Mouse (Mus musculus) liver, adult (tissue): ENCODE data around the gene Gpm6a.

ENCODE experiments used
- GATA4 ChIP-seq: IDR thresholded peaks from 2 replicates; pipeline ENCODE4 v1.6.1; 2014; ENCODE audit warnings: mild to moderate bottlenecking, low read length; ENCODE audit not compliant: insufficient replicate concordance

Gpm6a gene

DNA sequence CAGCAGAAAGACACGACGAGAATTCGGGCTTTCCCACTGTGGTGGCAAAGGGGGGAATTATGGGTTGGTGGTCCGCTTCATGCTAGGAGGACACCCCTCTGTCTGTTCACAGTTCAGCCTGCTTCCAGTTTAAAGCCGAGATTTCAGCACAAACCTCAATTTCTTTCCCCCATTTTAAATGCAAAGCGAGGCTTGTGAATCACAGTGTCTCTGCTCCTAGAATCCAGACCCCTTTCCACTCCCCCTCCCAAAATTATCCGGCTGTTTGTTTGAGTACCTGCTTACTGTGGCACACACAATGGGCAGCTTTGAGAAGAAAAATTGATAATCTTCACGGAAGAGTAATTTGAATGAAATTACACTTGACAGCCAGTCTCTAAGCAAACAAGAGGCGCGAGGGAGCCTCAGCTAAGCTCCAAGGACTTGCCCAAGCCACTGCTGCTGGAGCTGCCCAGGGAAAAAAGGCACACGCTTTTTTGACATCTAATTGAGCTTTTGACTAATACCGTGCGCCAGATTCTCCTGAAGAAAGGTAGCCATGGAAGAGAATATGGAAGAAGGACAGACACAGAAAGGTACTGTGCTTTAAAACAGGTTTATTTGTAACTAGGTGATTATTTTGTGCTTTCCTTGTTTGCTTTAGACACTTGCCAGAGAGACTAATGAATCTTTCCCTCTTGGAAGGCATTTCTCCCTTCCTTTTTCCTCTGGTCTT, at the start of gene Gpm6a:
Gene Gpm6a, plus strand, starts transcription at position 103 of the 715 bp plus-strand sequence.
- no peak for TF ChIP-seq GATA4

DNA sequence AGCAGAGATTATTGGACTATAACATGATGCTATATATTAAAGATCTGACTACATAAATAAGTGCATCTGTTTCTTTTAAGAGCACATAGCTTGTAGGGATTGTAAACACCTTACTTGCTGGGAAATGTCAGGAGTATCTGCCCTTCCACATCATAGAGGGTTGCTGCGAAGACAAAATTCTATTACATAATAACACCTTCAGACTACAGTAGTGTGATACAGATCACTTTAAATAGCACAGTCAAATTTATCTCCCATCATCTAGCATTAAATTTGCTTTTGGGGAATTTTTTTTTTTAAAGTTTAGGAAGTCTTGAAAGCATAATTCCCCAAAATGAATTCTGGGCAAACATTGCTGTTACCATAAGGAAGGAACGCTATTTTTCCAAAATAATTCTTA, 41.8 kb upstream of the Gpm6a start:
- no peak for TF ChIP-seq GATA4

DNA sequence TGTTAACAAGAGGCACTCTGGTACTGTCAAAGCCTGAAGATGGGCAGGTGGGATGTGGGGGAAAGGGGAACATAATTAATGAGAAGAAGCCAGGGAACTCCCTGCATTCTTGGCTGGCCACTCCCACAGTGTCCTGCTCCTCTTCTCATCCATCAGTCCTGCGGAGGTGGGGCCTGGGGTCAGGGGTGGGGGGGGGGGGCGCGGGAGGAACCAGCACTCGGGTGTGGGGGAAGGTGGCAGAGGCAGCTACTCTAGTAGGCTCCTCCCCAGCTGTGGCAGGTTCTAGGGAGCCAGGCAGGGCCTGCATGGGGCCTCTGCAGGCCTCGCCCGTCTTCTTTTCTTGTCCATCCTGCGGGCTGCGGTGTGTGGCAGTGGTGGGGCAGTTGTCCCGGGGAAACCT, 36.9 kb upstream of the Gpm6a start:
- no peak for TF ChIP-seq GATA4

GRCm38 (mm10) chr8:54922160-54922855, 32.3 kb upstream of the Gpm6a start:
- TF ChIP-seq GATA4: no peak

GRCm38 (mm10) chr8:54924936-54925335, 29.7 kb upstream of the Gpm6a start:
- TF ChIP-seq GATA4: no peak

DNA sequence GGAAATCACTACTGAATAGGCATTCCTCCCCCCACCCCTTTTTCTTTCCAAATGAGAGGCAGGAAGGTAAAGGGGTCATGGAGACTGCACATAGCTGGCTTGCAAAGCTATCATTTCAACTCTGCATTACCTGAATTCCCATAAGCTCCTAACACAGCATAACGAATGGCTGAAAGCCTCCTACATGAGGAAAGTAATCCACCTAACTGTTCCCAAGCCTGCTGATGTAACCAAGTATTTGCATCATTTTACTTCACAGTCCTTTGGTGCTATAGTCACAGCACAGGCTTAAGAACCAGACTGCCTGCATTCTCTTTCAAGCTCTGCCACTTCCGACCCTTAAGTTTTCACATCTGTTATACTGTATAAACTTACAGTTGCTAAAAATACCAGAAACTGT, 22.3 kb upstream of the Gpm6a start:
- no peak for TF ChIP-seq GATA4

- TF ChIP-seq GATA4: no peak
Measured at GRCm38 (mm10) chr8:54953351-54953750, 1.3 kb upstream of the Gpm6a start.

- TF ChIP-seq GATA4: no peak
Measured at GRCm38 (mm10) chr8:54954030-54954429, 613 bp upstream of the Gpm6a start.

DNA sequence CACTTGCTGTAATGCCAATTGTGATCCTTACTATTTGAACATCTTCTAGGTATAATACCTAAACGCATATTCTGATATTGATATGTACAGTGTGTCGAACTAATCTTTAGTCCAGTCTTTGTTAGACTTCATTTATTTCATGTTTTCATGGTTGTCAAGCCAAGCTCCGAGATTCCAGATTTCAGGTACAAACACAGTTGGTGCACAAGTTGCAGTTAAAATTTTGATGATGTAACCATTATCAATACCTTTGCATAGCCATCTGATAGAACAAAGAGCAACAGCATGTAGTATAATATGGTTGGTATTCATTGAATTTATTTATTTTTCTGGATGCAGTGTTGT, 785 bp downstream of the Gpm6a start:
- no peak for TF ChIP-seq GATA4

DNA sequence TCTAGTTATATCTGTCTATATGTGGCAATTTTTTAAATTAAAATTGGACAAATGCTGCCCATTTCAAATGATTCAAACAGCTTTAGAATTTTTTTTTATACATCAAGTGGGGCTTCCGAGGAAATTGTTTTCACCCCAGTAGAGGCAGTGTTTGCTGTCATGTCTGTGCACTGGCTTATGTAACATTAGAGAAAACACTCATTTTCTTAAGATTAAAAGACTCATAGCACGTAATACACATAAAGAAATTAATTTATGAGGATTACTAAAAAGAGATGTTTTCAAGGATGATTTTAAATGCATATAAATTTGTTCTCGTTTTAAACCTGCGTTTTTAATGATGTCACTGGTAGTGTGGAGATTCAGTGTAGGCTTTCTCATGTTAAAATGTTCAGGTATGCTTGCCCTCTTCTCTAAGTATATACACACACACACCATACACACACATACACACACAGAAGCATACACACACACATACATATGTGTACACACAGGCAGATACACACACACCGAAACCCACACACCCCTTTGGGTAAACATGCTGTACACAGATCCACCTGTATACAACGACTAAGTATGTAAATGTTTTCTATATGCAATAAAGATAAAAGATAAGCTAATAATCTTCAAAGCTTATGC, 1.4 kb downstream of the Gpm6a start:
- no peak for TF ChIP-seq GATA4

DNA sequence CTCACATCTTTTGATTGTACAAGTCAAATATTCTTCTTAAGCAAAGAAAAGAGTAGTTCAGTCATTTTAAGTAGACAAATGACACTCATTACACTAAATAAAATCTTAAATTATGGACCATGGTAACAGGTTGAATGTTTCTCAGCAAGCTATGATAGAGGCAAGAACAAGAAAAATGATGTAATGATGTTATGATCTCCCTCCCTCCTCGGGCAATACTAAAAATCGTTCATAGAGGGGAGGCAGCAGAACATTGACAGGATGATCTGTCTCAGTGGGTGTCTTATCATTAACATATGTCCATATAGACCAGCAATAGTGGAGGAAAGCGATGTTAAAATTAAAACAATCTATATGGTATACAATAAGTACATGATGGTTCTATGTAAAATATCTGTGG, 2.1 kb downstream of the Gpm6a start:
- TF ChIP-seq GATA4: no peak

DNA sequence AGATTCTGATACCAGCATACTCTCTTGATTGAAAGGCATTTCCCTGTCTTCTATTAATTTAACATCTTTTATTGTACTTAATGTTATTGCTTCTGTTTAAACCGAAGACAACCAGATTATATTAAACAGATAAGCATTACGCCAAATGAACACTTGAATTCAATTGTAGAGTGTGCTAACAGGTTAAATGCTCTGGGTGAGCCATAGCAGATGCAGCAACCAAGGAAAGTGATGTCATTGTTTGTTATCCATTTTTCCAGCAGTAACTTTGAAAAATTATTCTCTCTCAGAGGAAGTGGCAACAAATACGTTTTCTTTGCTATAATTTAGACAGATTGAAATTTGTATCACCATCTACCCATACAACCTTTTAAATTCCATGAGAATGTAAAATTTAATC, 2.9 kb downstream of the Gpm6a start:
- TF ChIP-seq GATA4: no peak

DNA sequence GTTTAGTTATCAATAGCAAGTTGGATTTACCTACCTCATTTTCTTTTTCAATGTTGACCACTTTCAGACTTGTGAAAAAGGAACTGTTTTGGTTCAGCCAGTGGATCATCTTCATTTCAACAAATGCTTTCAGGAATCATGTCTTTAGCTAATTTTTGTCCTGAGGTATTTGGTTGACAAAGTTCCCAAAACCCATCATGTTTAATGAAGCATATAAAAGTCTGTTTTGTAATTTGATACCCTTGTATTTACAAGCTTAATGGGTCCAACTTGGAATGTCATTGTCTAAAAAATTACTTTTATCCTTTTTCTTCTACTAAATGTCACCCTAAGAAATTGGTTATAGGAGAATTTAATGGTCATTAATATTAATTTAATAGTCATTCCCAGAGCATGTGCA, 6.9 kb downstream of the Gpm6a start:
- TF ChIP-seq GATA4: no peak

- no peak for TF ChIP-seq GATA4
Measured at GRCm38 (mm10) chr8:54975020-54975419, 20.4 kb downstream of the Gpm6a start.

- TF ChIP-seq GATA4: no peak
Measured at GRCm38 (mm10) chr8:54975506-54975905, 20.9 kb downstream of the Gpm6a start.

DNA sequence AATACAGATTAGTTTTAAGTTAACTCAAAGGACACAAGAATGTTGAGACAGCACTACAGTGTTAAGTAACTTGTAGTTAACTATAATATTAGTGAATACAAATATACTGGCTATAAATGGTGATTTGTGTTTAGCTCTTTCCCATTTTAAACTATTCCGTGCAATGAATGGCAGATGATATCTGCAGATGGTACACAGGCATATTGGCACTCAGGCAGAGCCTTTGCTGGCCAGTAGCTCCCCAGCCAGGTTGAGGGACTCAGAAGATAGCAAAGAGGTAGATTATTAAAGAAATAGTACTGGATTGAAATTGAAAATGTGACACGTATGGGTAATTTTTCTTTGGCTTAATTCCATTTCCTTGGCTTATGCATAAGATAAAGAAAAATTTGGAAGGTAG, 21.3 kb downstream of the Gpm6a start:
- no peak for TF ChIP-seq GATA4
